Mouse (Mus musculus) limb, embryonic 15.5 days (tissue): ENCODE measurements around the gene Grm5. TPM values are rescaled to one million over a fixed set of nuclear protein-coding genes. Genes with fewer than 3 reads are reported as not detected.

Experiments used
- ATAC-seq: fragments of 200-750 bp; cut with Nextera tagmentation; 2 replicates; pipeline ENCODE4 v1.8.0; 2017; ENCODE audit warnings: low read depth, moderate TSS enrichment; ENCODE audit not compliant: insufficient number of reproducible peaks, low FRiP score, low TSS enrichment
- H3K27ac ChIP-seq: fragments of 300-500 bp; sonication (generic); 2 replicates; pipeline ENCODE4 v1.5.1; 2015; ENCODE audit warnings: moderate library complexity, mild to moderate bottlenecking, inconsistent platforms
- H3K27me3 ChIP-seq: fragments of 300-500 bp; sonication (generic); 2 replicates; pipeline ENCODE4 v1.6.1; 2015; ENCODE audit warnings: inconsistent platforms
- H3K36me3 ChIP-seq: fragments of 300-500 bp; sonication (generic); 2 replicates; pipeline ENCODE4 v1.6.1; 2015; ENCODE audit warnings: inconsistent platforms
- H3K4me1 ChIP-seq: fragments of 300-500 bp; sonication (generic); 2 replicates; pipeline ENCODE4 v1.6.1; 2015; ENCODE audit warnings: inconsistent platforms
- H3K4me2 ChIP-seq: fragments of 300-500 bp; sonication (generic); 2 replicates; pipeline ENCODE4 v1.6.1; 2015; ENCODE audit warnings: mild to moderate bottlenecking, inconsistent platforms
- H3K4me3 ChIP-seq: fragments of 300-500 bp; sonication (generic); 2 replicates; pipeline ENCODE4 v1.5.1; 2015; ENCODE audit warnings: mild to moderate bottlenecking, inconsistent platforms
- H3K9ac ChIP-seq: fragments of 300-500 bp; sonication (generic); 2 replicates; pipeline ENCODE4 v1.6.1; 2015; ENCODE audit warnings: inconsistent platforms
- H3K9me3 ChIP-seq: fragments of 300-500 bp; sonication (generic); 2 replicates; pipeline ENCODE4 v1.6.1; 2016; ENCODE audit warnings: inconsistent platforms
- WGBS: fragments of 180-500 bp; shearing (Covaris S2); methylation state at CpG from one replicate; pipeline ENCODE4 v1.1.7; 2015; 5-methylcytosine and 5-hydroxymethylcytosine counted together
- polyA plus RNA-seq: library from polyadenylated mRNA; unstranded; fragments of >200 nt; fragmentation: Nextera tagmentation; extraction: Ambion mirVana; gene quantifications from 2 replicates; pipeline ENCODE4 v1.2.1, GENCODE M21; 2015

The Grm5 gene
- polyA plus RNA-seq, 1 experiment from 2014 or later: 0.08 TPM

DNA sequence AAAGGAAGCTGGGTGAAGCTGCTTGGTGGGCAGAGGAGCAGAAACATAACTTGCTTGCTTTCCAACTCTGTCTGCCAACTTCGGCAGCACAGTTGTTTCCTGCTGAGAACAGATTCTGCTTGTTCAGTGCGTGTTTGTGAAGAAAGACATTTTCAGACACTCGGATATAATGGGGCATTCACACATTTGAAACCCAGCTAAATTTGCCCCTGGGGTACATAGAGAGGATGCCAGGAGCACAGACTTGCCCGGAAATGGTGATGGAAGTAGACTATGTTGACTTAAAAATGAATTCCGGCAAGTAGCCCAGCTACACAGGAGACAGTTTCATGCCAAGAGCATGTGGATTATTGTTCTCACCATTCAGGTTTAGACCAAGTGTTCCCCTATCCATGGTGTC, 342.0 kb downstream of the Grm5 start:
- Histone ChIP-seq H3K27me3 (no peaks in the 10 kb centered on the region), H3K27ac (no peak overlapping the region), H3K4me3 (no peak overlapping the region), H3K4me1 (no peaks in the 10 kb centered on the region), H3K9ac (no peak overlapping the region), H3K9me3 (no peaks in the 10 kb centered on the region), H3K36me3 (no peaks in the 10 kb centered on the region), H3K4me2 (no peak overlapping the region)
- ATAC-seq: no peak
- WGBS: 49% methylated on average over 5 of the region's 5 CpGs

GRCm38 (mm10) chr7:87937415-87937814, 353.4 kb downstream of the Grm5 start:
- Histone ChIP-seq H3K4me3 (no peak overlapping the region), H3K4me1 (no peaks in the 10 kb centered on the region), H3K27me3 (no peaks in the 10 kb centered on the region), H3K36me3 (no peaks in the 10 kb centered on the region), H3K4me2 (no peak overlapping the region), H3K9me3 (no peaks in the 10 kb centered on the region), H3K9ac (no peak overlapping the region), H3K27ac (no peak overlapping the region)
- 84% methylated on average over 1 of the region's 1 CpGs for WGBS
- ATAC-seq: no peak

GRCm38 (mm10) chr7:87938265-87938664, 354.3 kb downstream of the Grm5 start:
- no peak for ATAC-seq
- no peak overlapping the region for H3K27ac ChIP-seq
- no peaks in the 10 kb centered on the region for H3K9me3 ChIP-seq
- no peak overlapping the region for H3K4me3 ChIP-seq
- no peaks in the 10 kb centered on the region for H3K36me3 ChIP-seq
- no peak overlapping the region for H3K4me2 ChIP-seq
- no peaks in the 10 kb centered on the region for H3K4me1 ChIP-seq
- 35% methylated on average over 5 of the region's 5 CpGs for WGBS
- H3K9ac ChIP-seq: no peak overlapping the region
- no peaks in the 10 kb centered on the region for H3K27me3 ChIP-seq

GRCm38 (mm10) chr7:87950205-87950604, 366.2 kb downstream of the Grm5 start:
- ATAC-seq: no peak
- H3K4me1 ChIP-seq: no peaks in the 10 kb centered on the region
- no peaks in the 10 kb centered on the region for H3K9me3 ChIP-seq
- H3K36me3 ChIP-seq: no peaks in the 10 kb centered on the region
- no peak overlapping the region for H3K27ac ChIP-seq
- H3K4me2 ChIP-seq: no peak overlapping the region
- no peak overlapping the region for H3K4me3 ChIP-seq
- WGBS: 98% methylated on average over 1 of the region's 1 CpGs
- no peaks in the 10 kb centered on the region for H3K27me3 ChIP-seq
- no peak overlapping the region for H3K9ac ChIP-seq

GRCm38 (mm10) chr7:87973216-87973615, 389.2 kb downstream of the Grm5 start:
- no peaks in the 10 kb centered on the region for H3K4me1 ChIP-seq
- no peaks in the 10 kb centered on the region for H3K36me3 ChIP-seq
- no peak overlapping the region for H3K4me2 ChIP-seq
- H3K27me3 ChIP-seq: no peaks in the 10 kb centered on the region
- ATAC-seq: no peak
- no peak overlapping the region for H3K4me3 ChIP-seq
- no peak overlapping the region for H3K9ac ChIP-seq
- H3K9me3 ChIP-seq: no peaks in the 10 kb centered on the region
- WGBS: 17% methylated on average over 1 of the region's 1 CpGs
- H3K27ac ChIP-seq: no peak overlapping the region

GRCm38 (mm10) chr7:87975041-87975440, 391.1 kb downstream of the Grm5 start:
- 68% methylated on average over 8 of the region's 8 CpGs for WGBS

DNA sequence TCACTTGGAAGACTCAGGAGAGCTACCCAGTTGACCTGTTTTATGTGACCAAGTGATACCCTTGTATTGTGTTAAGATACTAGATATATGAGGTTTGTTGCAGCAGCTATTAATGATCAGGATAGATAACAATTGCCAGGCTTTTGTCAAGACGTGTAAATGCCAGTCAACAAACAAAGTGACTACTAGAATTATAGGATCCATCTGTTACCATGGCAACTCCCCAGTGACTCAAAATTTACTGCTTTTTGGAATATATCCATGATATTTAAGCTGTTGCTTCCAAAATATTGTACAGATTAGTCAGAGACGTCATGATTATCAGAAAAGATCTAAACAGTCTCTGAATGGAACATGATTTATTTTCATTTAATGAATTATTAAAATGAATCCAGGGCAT, 399.5 kb downstream of the Grm5 start:
- Histone ChIP-seq H3K4me2 (no peak overlapping the region), H3K27ac (no peak overlapping the region), H3K36me3 (no peaks in the 10 kb centered on the region), H3K9ac (no peak overlapping the region), H3K27me3 (no peaks in the 10 kb centered on the region), H3K4me1 (no peaks in the 10 kb centered on the region), H3K4me3 (no peak overlapping the region), H3K9me3 (no peaks in the 10 kb centered on the region)
- ATAC-seq: no peak
- WGBS: 67% methylated on average over 2 of the region's 2 CpGs

More at GRCm38 (mm10) chr7:87975041-87975440, 391.1 kb downstream of the Grm5 start:
- ATAC-seq: no peak
- no peak overlapping the region for H3K4me3 ChIP-seq
- no peak overlapping the region for H3K9ac ChIP-seq
- H3K9me3 ChIP-seq: no peaks in the 10 kb centered on the region
- H3K36me3 ChIP-seq: no peaks in the 10 kb centered on the region
- no peak overlapping the region for H3K27ac ChIP-seq
- no peaks in the 10 kb centered on the region for H3K4me1 ChIP-seq
- H3K4me2 ChIP-seq: no peak overlapping the region
- no peaks in the 10 kb centered on the region for H3K27me3 ChIP-seq

- Histone ChIP-seq H3K9me3 (no peaks in the 10 kb centered on the region), H3K4me1 (no peaks in the 10 kb centered on the region), H3K27ac (no peak overlapping the region), H3K27me3 (no peaks in the 10 kb centered on the region), H3K36me3 (no peaks in the 10 kb centered on the region), H3K4me3 (no peak overlapping the region), H3K4me2 (no peak overlapping the region), H3K9ac (no peak overlapping the region)
- WGBS: 61% methylated on average over 3 of the region's 3 CpGs
- ATAC-seq: no peak
These were observed 430.5 kb downstream of the Grm5 start for GRCm38 (mm10) chr7:88014451-88014850.

DNA sequence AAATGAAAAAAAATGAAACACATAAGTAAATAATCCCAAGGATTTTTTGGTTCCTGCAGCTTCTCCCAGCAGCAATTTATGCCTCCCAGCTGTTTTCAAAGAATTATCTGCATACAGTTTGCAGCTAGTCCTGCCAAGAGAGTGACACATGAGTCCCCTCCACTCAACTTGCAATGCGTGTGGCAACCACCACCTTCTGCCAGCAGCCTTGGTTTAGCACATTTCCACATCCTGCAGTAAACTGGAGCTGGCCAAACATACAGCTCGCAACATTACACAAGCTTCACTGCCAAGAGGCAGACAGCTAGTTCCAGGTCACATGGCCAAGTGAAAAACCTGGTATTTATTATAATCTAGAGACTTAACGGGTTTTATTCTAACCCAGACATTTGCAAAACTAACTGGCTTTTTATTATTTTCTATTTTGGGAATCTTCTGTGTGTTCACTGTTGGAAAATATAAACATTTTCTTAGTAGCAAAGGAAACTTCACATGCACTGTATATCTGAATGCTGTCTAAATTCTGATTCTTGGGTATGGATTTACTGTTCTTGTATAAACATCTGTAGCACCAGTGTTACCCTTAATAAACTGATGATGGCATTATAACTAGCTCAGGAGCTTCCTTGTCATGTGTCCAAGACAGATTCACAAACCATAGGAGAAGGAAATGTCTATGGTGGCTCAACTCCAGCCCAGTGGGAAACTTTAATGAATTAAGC, 443.6 kb downstream of the Grm5 start:
- Histone ChIP-seq H3K9ac (no peak overlapping the region), H3K4me3 (no peak overlapping the region), H3K4me1 (no peaks in the 10 kb centered on the region), H3K4me2 (no peak overlapping the region), H3K9me3 (no peaks in the 10 kb centered on the region), H3K27ac (no peak overlapping the region), H3K36me3 (no peaks in the 10 kb centered on the region), H3K27me3 (no peaks in the 10 kb centered on the region)
- no peak for ATAC-seq
- WGBS: 25% methylated on average over 3 of the region's 3 CpGs

GRCm38 (mm10) chr7:88047366-88047765, 463.4 kb downstream of the Grm5 start:
- ATAC-seq: no peak
- H3K4me3 ChIP-seq: no peak overlapping the region
- H3K27ac ChIP-seq: no peak overlapping the region
- H3K27me3 ChIP-seq: no peaks in the 10 kb centered on the region
- no peaks in the 10 kb centered on the region for H3K36me3 ChIP-seq
- H3K9ac ChIP-seq: no peak overlapping the region
- no peaks in the 10 kb centered on the region for H3K9me3 ChIP-seq
- no peaks in the 10 kb centered on the region for H3K4me1 ChIP-seq
- no peak overlapping the region for H3K4me2 ChIP-seq

DNA sequence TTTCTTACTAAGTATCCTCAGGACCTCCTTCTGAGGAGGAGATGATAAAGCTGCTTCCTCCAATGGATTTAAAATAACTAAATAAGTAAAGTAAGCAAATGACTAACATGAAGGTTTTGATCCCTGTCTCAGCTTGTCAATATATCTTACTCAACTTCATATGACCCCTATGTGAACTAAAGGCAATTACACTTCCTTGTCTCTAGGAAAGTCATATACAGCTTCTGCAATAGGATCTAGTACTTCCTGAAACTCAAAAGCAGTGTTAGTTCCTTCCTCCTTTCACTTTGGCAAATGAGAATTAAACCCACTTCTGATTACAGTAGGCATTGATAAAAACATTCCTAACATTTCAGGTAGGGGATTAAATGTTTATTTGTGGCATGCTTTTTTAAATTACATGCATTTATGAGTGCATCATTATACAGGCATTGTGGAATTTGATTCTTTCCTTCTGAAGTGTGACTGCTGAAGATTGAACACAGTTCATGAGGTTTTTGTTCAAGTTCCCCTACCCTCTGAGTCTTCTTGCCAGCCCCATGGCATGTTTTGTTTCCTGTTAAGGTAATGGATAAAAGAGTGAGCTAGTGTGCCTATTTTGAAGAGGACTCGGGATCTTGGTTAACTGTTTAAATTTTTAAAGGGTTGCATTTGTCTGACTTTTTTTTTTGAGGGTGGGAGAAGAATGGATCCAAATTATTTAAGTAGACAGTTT, 470.4 kb downstream of the Grm5 start:
- Histone ChIP-seq H3K36me3 (no peaks in the 10 kb centered on the region), H3K9ac (no peak overlapping the region), H3K27me3 (no peaks in the 10 kb centered on the region), H3K9me3 (no peaks in the 10 kb centered on the region), H3K4me3 (no peak overlapping the region), H3K4me2 (no peak overlapping the region), H3K4me1 (no peaks in the 10 kb centered on the region), H3K27ac (no peak overlapping the region)
- no peak for ATAC-seq
- WGBS: 52% methylated on average over 1 of the region's 1 CpGs

DNA sequence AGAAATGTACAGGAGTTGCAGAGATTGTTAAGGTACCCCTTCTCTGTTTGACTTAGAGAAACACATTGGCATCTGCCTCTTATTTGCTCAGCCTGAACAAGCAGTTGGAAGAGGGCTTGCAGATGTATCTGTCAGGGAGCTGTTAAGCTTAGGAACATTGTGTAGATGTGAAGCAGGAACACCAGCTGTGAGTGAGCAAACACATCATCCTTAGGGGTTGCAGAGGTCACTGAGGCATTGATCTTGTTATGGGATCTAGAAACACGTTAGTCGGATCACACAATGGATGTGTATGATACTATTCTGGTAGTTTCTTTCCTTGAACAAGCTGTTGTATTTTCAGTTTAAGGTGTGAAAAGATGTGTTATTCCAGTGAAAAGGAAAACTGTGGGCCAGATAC, 472.5 kb downstream of the Grm5 start:
- whole genome bisulfite sequencing: 57% methylated on average over 2 of the region's 2 CpGs

More for the DNA sequence above, 472.5 kb downstream of the Grm5 start:
- no peak overlapping the region for H3K4me2 ChIP-seq
- no peak overlapping the region for H3K27ac ChIP-seq
- H3K9me3 ChIP-seq: no peaks in the 10 kb centered on the region
- no peaks in the 10 kb centered on the region for H3K4me1 ChIP-seq
- ATAC-seq: no peak
- no peaks in the 10 kb centered on the region for H3K36me3 ChIP-seq
- H3K9ac ChIP-seq: no peak overlapping the region
- no peak overlapping the region for H3K4me3 ChIP-seq
- no peaks in the 10 kb centered on the region for H3K27me3 ChIP-seq
